Mouse (Mus musculus): ENCODE results near the gene Olfr97. TPM values are rescaled to one million over a fixed set of nuclear protein-coding genes. Genes with fewer than 3 reads are reported as not detected.

Olfr97 gene
- polyA plus RNA-seq, 1 experiment from 2014 or later, result not detected

GRCm38 (mm10) chr17:37249460-37249859 is 12.3 kb upstream of the Olfr97 start:
- H3K9me3 ChIP-seq (replicated peaks; ENCODE audit: control insufficient read depth, low read length), result no peaks in the 10 kb centered on the region
- H3K4me3 ChIP-seq (ENCODE audit: low read depth, low read length), result no peak overlapping the region
- no peaks in the 10 kb centered on the region for H3K27me3 ChIP-seq (ENCODE audit: control insufficient read depth, insufficient read depth, low read length)
- H3K36me3 ChIP-seq (ENCODE audit: control insufficient read depth, insufficient read depth, low read length), result no peaks in the 10 kb centered on the region
- H3K4me2 ChIP-seq, result no peak overlapping the region
- ATAC-seq (replicated peaks; ENCODE audit: insufficient number of reproducible peaks, low FRiP score, low TSS enrichment), result no peak
- H3K4me1 ChIP-seq (ENCODE audit: control insufficient read depth, insufficient read depth, low read length), result no peaks in the 10 kb centered on the region
- H3K27ac ChIP-seq (ENCODE audit: low read depth, low read length), result no peak overlapping the region
- H3K9ac ChIP-seq (ENCODE audit: low read depth, low read length), result no peak overlapping the region

- peak; percentile 71; the same call in 1 of the 2 replicates for ATAC-seq (replicated peaks; ENCODE audit: insufficient number of reproducible peaks, low FRiP score, low TSS enrichment)
- no peaks in the 10 kb centered on the region for H3K27me3 ChIP-seq (ENCODE audit: control insufficient read depth, insufficient read depth, low read length)
- H3K36me3 ChIP-seq (ENCODE audit: control insufficient read depth, insufficient read depth, low read length), result no peaks in the 10 kb centered on the region
- no peak overlapping the region for H3K4me2 ChIP-seq
- H3K4me1 ChIP-seq (ENCODE audit: control insufficient read depth, insufficient read depth, low read length), result no peaks in the 10 kb centered on the region
- WGBS (ENCODE audit: insufficient replicate concordance), result 23% methylated on average over 5 of the region's 5 CpGs
- H3K4me3 ChIP-seq (ENCODE audit: low read depth, low read length), result no peak overlapping the region
- no peaks in the 10 kb centered on the region for H3K9me3 ChIP-seq (replicated peaks; ENCODE audit: control insufficient read depth, low read length)
- H3K27ac ChIP-seq (ENCODE audit: low read depth, low read length), result no peak overlapping the region
- H3K9ac ChIP-seq (ENCODE audit: low read depth, low read length), result no peak overlapping the region
Measured at GRCm38 (mm10) chr17:37246715-37247114, 9.6 kb upstream of the Olfr97 start.

- Histone ChIP-seq H3K4me2 (no peak overlapping the region), H3K9ac (ENCODE audit: low read depth, low read length) (no peak overlapping the region), H3K4me3 (ENCODE audit: low read depth, low read length) (no peak overlapping the region), H3K4me1 (ENCODE audit: control insufficient read depth, insufficient read depth, low read length) (no peaks in the 10 kb centered on the region), H3K36me3 (ENCODE audit: control insufficient read depth, insufficient read depth, low read length) (no peaks in the 10 kb centered on the region), H3K27me3 (ENCODE audit: control insufficient read depth, insufficient read depth, low read length) (no peaks in the 10 kb centered on the region), H3K27ac (ENCODE audit: low read depth, low read length) (no peak overlapping the region), H3K9me3 (replicated peaks; ENCODE audit: control insufficient read depth, low read length) (0 out of 2 replicates have a peak, but pooled peaks cover 4% of the 10 kb centered on the region)
- WGBS (ENCODE audit: insufficient replicate concordance), result 55% methylated on average over 3 of the region's 3 CpGs
- ATAC-seq (replicated peaks; ENCODE audit: insufficient number of reproducible peaks, low FRiP score, low TSS enrichment), result no peak
Measured at GRCm38 (mm10) chr17:37242198-37242597, 5.1 kb upstream of the Olfr97 start.

GRCm38 (mm10) chr17:37221879-37222278 is 15.3 kb downstream of the Olfr97 start:
- no peaks in the 10 kb centered on the region for H3K36me3 ChIP-seq (ENCODE audit: control insufficient read depth, insufficient read depth, low read length)
- no peak overlapping the region for H3K4me2 ChIP-seq
- no peaks in the 10 kb centered on the region; the same call in 1 of the 2 replicates for H3K9me3 ChIP-seq (replicated peaks; ENCODE audit: control insufficient read depth, low read length)
- H3K4me3 ChIP-seq (ENCODE audit: low read depth, low read length), result no peak overlapping the region
- ATAC-seq (replicated peaks; ENCODE audit: insufficient number of reproducible peaks, low FRiP score, low TSS enrichment), result no peak
- no peak overlapping the region for H3K27ac ChIP-seq (ENCODE audit: low read depth, low read length)
- WGBS (ENCODE audit: insufficient replicate concordance), result 44% methylated on average over 1 of the region's 1 CpGs
- H3K9ac ChIP-seq (ENCODE audit: low read depth, low read length), result no peak overlapping the region
- no peaks in the 10 kb centered on the region for H3K27me3 ChIP-seq (ENCODE audit: control insufficient read depth, insufficient read depth, low read length)
- H3K4me1 ChIP-seq (ENCODE audit: control insufficient read depth, insufficient read depth, low read length), result no peaks in the 10 kb centered on the region

- no peaks in the 10 kb centered on the region for H3K4me1 ChIP-seq (ENCODE audit: control insufficient read depth, insufficient read depth, low read length)
- H3K9ac ChIP-seq (ENCODE audit: low read depth, low read length), result no peak within 1 kb of the TSS
- H3K36me3 ChIP-seq (ENCODE audit: control insufficient read depth, insufficient read depth, low read length), result no peaks in the 10 kb centered on the region
- H3K4me3 ChIP-seq (ENCODE audit: low read depth, low read length), result no peak within 1 kb of the TSS
- H3K4me2 ChIP-seq, result no peak within 1 kb of the TSS
- no peaks in the 10 kb centered on the region for H3K27me3 ChIP-seq (ENCODE audit: control insufficient read depth, insufficient read depth, low read length)
- ATAC-seq (replicated peaks; ENCODE audit: insufficient number of reproducible peaks, low FRiP score, low TSS enrichment), result no peak
- H3K9me3 ChIP-seq (replicated peaks; ENCODE audit: control insufficient read depth, low read length), result no peaks in the 10 kb centered on the region; the same call in 1 of the 2 replicates
- H3K27ac ChIP-seq (ENCODE audit: low read depth, low read length), result no peak within 1 kb of the TSS
- 53% methylated on average over 4 of the region's 4 CpGs for WGBS (ENCODE audit: insufficient replicate concordance)
Measured at GRCm38 (mm10) chr17:37219846-37220245, 17.3 kb downstream of the Olfr97 start, which contains the start of gene Olfr96. Olfr96 (plus strand) TSS chr17:37220146.

- Histone ChIP-seq H3K9ac (ENCODE audit: low read depth, low read length) (no peak overlapping the region), H3K4me3 (ENCODE audit: low read depth, low read length) (no peak overlapping the region), H3K27ac (ENCODE audit: low read depth, low read length) (no peak overlapping the region), H3K4me1 (ENCODE audit: control insufficient read depth, insufficient read depth, low read length) (no peaks in the 10 kb centered on the region), H3K36me3 (ENCODE audit: control insufficient read depth, insufficient read depth, low read length) (no peaks in the 10 kb centered on the region), H3K4me2 (no peak overlapping the region), H3K27me3 (ENCODE audit: control insufficient read depth, insufficient read depth, low read length) (no peaks in the 10 kb centered on the region), H3K9me3 (replicated peaks; ENCODE audit: control insufficient read depth, low read length) (no peaks in the 10 kb centered on the region; the same call in 1 of the 2 replicates)
- ATAC-seq (replicated peaks; ENCODE audit: insufficient number of reproducible peaks, low FRiP score, low TSS enrichment), result no peak
- 76% methylated on average over 3 of the region's 3 CpGs for WGBS (ENCODE audit: insufficient replicate concordance)
Measured at GRCm38 (mm10) chr17:37218486-37218885, 18.6 kb downstream of the Olfr97 start.

- ATAC-seq (replicated peaks; ENCODE audit: insufficient number of reproducible peaks, low FRiP score, low TSS enrichment), result no peak
- no peaks in the 10 kb centered on the region for H3K4me1 ChIP-seq (ENCODE audit: control insufficient read depth, insufficient read depth, low read length)
- no peak within 1 kb of the TSS for H3K9ac ChIP-seq (ENCODE audit: low read depth, low read length)
- 65% methylated on average over 3 of the region's 3 CpGs for WGBS (ENCODE audit: insufficient replicate concordance)
- H3K4me2 ChIP-seq, result no peak within 1 kb of the TSS
- no peak within 1 kb of the TSS for H3K4me3 ChIP-seq (ENCODE audit: low read depth, low read length)
- H3K36me3 ChIP-seq (ENCODE audit: control insufficient read depth, insufficient read depth, low read length), result no peaks in the 10 kb centered on the region
- H3K27me3 ChIP-seq (ENCODE audit: control insufficient read depth, insufficient read depth, low read length), result peaks cover 17% of the 10 kb centered on the region
- H3K9me3 ChIP-seq (replicated peaks; ENCODE audit: control insufficient read depth, low read length), result no peaks in the 10 kb centered on the region; the same call in 1 of the 2 replicates
- no peak within 1 kb of the TSS for H3K27ac ChIP-seq (ENCODE audit: low read depth, low read length)
Measured at GRCm38 (mm10) chr17:37213018-37213417, 24.1 kb downstream of the Olfr97 start, which contains the start of gene Olfr95. Olfr95 (minus strand) TSS chr17:37213118.

GRCm38 (mm10) chr17:37210884-37211768 is 26.0 kb downstream of the Olfr97 start:
- Histone ChIP-seq H3K27ac (ENCODE audit: low read depth, low read length) (no peak overlapping the region), H3K4me3 (ENCODE audit: low read depth, low read length) (peak overlapping the region; percentile 25; the same call in 1 of the 2 replicates), H3K36me3 (ENCODE audit: control insufficient read depth, insufficient read depth, low read length) (no peaks in the 10 kb centered on the region), H3K27me3 (ENCODE audit: control insufficient read depth, insufficient read depth, low read length) (peaks cover 17% of the 10 kb centered on the region), H3K4me1 (ENCODE audit: control insufficient read depth, insufficient read depth, low read length) (no peaks in the 10 kb centered on the region), H3K9me3 (replicated peaks; ENCODE audit: control insufficient read depth, low read length) (no peaks in the 10 kb centered on the region), H3K4me2 (peak overlapping the region; percentile 66), H3K9ac (ENCODE audit: low read depth, low read length) (no peak overlapping the region)
- 13% methylated on average over 40 of the region's 40 CpGs for WGBS (ENCODE audit: insufficient replicate concordance)
- ATAC-seq (replicated peaks; ENCODE audit: insufficient number of reproducible peaks, low FRiP score, low TSS enrichment), result no peak

GRCm38 (mm10) chr17:37203917-37204236 is 33.3 kb downstream of the Olfr97 start:
- no peak overlapping the region for H3K4me2 ChIP-seq
- H3K4me1 ChIP-seq (ENCODE audit: control insufficient read depth, insufficient read depth, low read length), result no peaks in the 10 kb centered on the region
- H3K27ac ChIP-seq (ENCODE audit: low read depth, low read length), result no peak overlapping the region
- no peak overlapping the region for H3K9ac ChIP-seq (ENCODE audit: low read depth, low read length)
- WGBS (ENCODE audit: insufficient replicate concordance), result 27% methylated on average over 3 of the region's 3 CpGs
- H3K27me3 ChIP-seq (ENCODE audit: control insufficient read depth, insufficient read depth, low read length), result no peaks in the 10 kb centered on the region
- no peak overlapping the region for H3K4me3 ChIP-seq (ENCODE audit: low read depth, low read length)
- no peaks in the 10 kb centered on the region for H3K36me3 ChIP-seq (ENCODE audit: control insufficient read depth, insufficient read depth, low read length)
- no peak for ATAC-seq (replicated peaks; ENCODE audit: insufficient number of reproducible peaks, low FRiP score, low TSS enrichment)
- no peaks in the 10 kb centered on the region for H3K9me3 ChIP-seq (replicated peaks; ENCODE audit: control insufficient read depth, low read length)
